ENCODE assay signal across 11 mouse cellular contexts in genomic region chr11:88628676-88629075, GRCm38 (mm10).
DNase-seq lines count a peak whose midpoint lies in the region; ATAC-seq and TF ChIP-seq lines count a peak whose summit lies in the region.
"Had no signal": no experiment of that assay in that cellular context is flagged by ENCODE, and none has a peak within 500 bp of the region (broad histone marks: within the 10 kb centered on the region; RNA-seq: fewer than 3 reads in every experiment).

No protein-coding gene starts in this region.

- peaks cover 60% of the 10 kb centered on the region for H3K4me1 ChIP-seq in thymus, adult 2 months (replicated peaks; ENCODE audit: control insufficient read depth, insufficient read depth, low read length)
- peaks cover 53% of the 10 kb centered on the region for H3K4me1 ChIP-seq in forebrain, embryonic 14.5 days (ENCODE audit: control insufficient read depth, insufficient read depth, low read length)
- H3K4me1 ChIP-seq in midbrain, embryonic 12.5 days: peaks cover 89% of the 10 kb centered on the region
- peaks cover 46% of the 10 kb centered on the region for H3K4me1 ChIP-seq in stomach, embryonic 16.5 days (ENCODE audit: control insufficient read depth, insufficient read depth, low read length)

- H3K9me3 ChIP-seq in forebrain, embryonic 14.5 days (replicated peaks; ENCODE audit: control insufficient read depth, low read length): no peaks in the 10 kb centered on the region
- H3K9me3 ChIP-seq in midbrain, embryonic 12.5 days: no peaks in the 10 kb centered on the region
- H3K9me3 ChIP-seq in stomach, embryonic 16.5 days (replicated peaks; ENCODE audit: control insufficient read depth, low read length): no peaks in the 10 kb centered on the region
- H3K9me3 ChIP-seq: liver, embryonic 15.5 days had no signal

- no peak for DNase-seq in thymus, adult 2 months
- DNase-seq in thymus, postnatal 36 days: no peak
- DNase-seq in forebrain, embryonic 14.5 days (ENCODE audit: low spot score): no peak
- DNase-seq in spleen, postnatal 36 days (ENCODE audit: low spot score in 2 of 2): no peak
- DNase-seq in spleen, adult 12 weeks (ENCODE audit: low spot score): no peak
- DNase-seq: cerebellum, postnatal 36 days; left cerebral cortex, postnatal 4 days; right cerebral cortex, postnatal 25 days had no signal

- 36% methylated on average over 3 of the region's 3 CpGs for WGBS in thymus, adult 2 months
- 51% methylated on average over 3 of the region's 3 CpGs for WGBS in forebrain, embryonic 14.5 days
- WGBS in midbrain, embryonic 12.5 days: 69% methylated on average over 3 of the region's 3 CpGs
- 38% methylated on average over 3 of the region's 3 CpGs for WGBS in stomach, embryonic 16.5 days

- H3K4me2 ChIP-seq in forebrain, embryonic 14.5 days (ENCODE audit: low read length): no peak overlapping the region
- H3K4me2 ChIP-seq in midbrain, embryonic 12.5 days (replicated peaks): no peak overlapping the region
- H3K4me2 ChIP-seq in stomach, embryonic 16.5 days (ENCODE audit: low read depth, low read length): no peak overlapping the region
- H3K4me2 ChIP-seq: liver, embryonic 15.5 days had no signal

- ATAC-seq in forebrain, embryonic 14.5 days: no peak
- ATAC-seq in midbrain, embryonic 12.5 days (ENCODE audit: low FRiP score, low read depth): no peak
- ATAC-seq in stomach, embryonic 16.5 days (ENCODE audit: insufficient read depth, low FRiP score): no peak

- peak overlapping the region; percentile 28; the same call in 1 of the 2 replicates for H3K27ac ChIP-seq in thymus, adult 2 months (ENCODE audit: control insufficient read depth, insufficient read depth, low read length)
- peak overlapping the region; percentile 94 for H3K27ac ChIP-seq in forebrain, embryonic 14.5 days (ENCODE audit: low read depth, low read length)
- H3K27ac ChIP-seq in midbrain, embryonic 12.5 days (replicated peaks): peak overlapping the region; percentile 88; the same call in 1 of the 2 replicates
- H3K27ac ChIP-seq in stomach, embryonic 16.5 days (ENCODE audit: low read length): peak overlapping the region; percentile 80
- H3K27ac ChIP-seq: liver, embryonic 15.5 days had no signal

- no peak overlapping the region for H3K9ac ChIP-seq in forebrain, embryonic 14.5 days (ENCODE audit: low read length)
- no peak overlapping the region for H3K9ac ChIP-seq in midbrain, embryonic 12.5 days (replicated peaks)
- H3K9ac ChIP-seq in stomach, embryonic 16.5 days (ENCODE audit: low read length): no peak overlapping the region
- H3K9ac ChIP-seq: liver, embryonic 15.5 days had no signal

- TF ChIP-seq CTCF in thymus, adult 2 months (IDR thresholded peaks at IDR 0.05; ENCODE audit: borderline replicate concordance, control insufficient read depth, extremely low read depth, insufficient read depth, low read length, poor library complexity): no peak

- no peaks in the 10 kb centered on the region for H3K36me3 ChIP-seq in thymus, adult 2 months (ENCODE audit: control insufficient read depth, insufficient read depth, low read length)
- no peaks in the 10 kb centered on the region for H3K36me3 ChIP-seq in forebrain, embryonic 14.5 days (ENCODE audit: control insufficient read depth, insufficient read depth, low read length)
- no peaks in the 10 kb centered on the region for H3K36me3 ChIP-seq in midbrain, embryonic 12.5 days
- no peaks in the 10 kb centered on the region for H3K36me3 ChIP-seq in stomach, embryonic 16.5 days (ENCODE audit: control insufficient read depth, insufficient read depth, low read length)
- H3K36me3 ChIP-seq: liver, embryonic 15.5 days had no signal

- H3K27me3 ChIP-seq in thymus, adult 2 months (ENCODE audit: control insufficient read depth, insufficient read depth, low read length): no peaks in the 10 kb centered on the region
- H3K27me3 ChIP-seq in forebrain, embryonic 14.5 days (replicated peaks; ENCODE audit: control insufficient read depth, insufficient read depth, low read length): no peaks in the 10 kb centered on the region
- no peaks in the 10 kb centered on the region for H3K27me3 ChIP-seq in midbrain, embryonic 12.5 days
- no peaks in the 10 kb centered on the region for H3K27me3 ChIP-seq in stomach, embryonic 16.5 days (ENCODE audit: control insufficient read depth, insufficient read depth, low read length)
- H3K27me3 ChIP-seq: liver, embryonic 15.5 days had no signal

- H3K4me3 ChIP-seq in thymus, adult 2 months (ENCODE audit: control insufficient read depth, insufficient read depth, low read length): no peak overlapping the region
- H3K4me3 ChIP-seq in forebrain, embryonic 14.5 days (ENCODE audit: low read depth, low read length): no peak overlapping the region
- H3K4me3 ChIP-seq in midbrain, embryonic 12.5 days: no peak overlapping the region
- H3K4me3 ChIP-seq in stomach, embryonic 16.5 days (replicated peaks; ENCODE audit: low read length): no peak overlapping the region
- H3K4me3 ChIP-seq: liver, embryonic 15.5 days had no signal

- TF ChIP-seq POLR2A in thymus, adult 2 months (IDR thresholded peaks at IDR 0.05; ENCODE audit: control insufficient read depth, extremely low read depth, insufficient read depth, low read length, poor library complexity): no peak

Comparison
In these comparisons a context has a peak if more than half of its experiments do, and no peak if none do; other contexts are left out.
1. H3K27ac ChIP-seq: peak in every context shown above with its lines; median percentile 94 in forebrain, embryonic 14.5 days; 88 in midbrain, embryonic 12.5 days; 80 in stomach, embryonic 16.5 days; 28 in thymus, adult 2 months.